Mouse (Mus musculus) bone marrow macrophage, adult 2 months (primary cell): ENCODE results near the gene Gan.

ENCODE experiments used
- CTCF ChIP-seq: IDR thresholded peaks from 2 replicates; pipeline ENCODE4 v1.5.1; 2012; ENCODE audit warnings: low read depth, mild to moderate bottlenecking, low read length, moderate library complexity
- POLR2A ChIP-seq: IDR thresholded peaks from 2 replicates; pipeline ENCODE4 v1.6.1; 2012; ENCODE audit warnings: mild to moderate bottlenecking, low read depth, low read length, borderline replicate concordance

DNA sequence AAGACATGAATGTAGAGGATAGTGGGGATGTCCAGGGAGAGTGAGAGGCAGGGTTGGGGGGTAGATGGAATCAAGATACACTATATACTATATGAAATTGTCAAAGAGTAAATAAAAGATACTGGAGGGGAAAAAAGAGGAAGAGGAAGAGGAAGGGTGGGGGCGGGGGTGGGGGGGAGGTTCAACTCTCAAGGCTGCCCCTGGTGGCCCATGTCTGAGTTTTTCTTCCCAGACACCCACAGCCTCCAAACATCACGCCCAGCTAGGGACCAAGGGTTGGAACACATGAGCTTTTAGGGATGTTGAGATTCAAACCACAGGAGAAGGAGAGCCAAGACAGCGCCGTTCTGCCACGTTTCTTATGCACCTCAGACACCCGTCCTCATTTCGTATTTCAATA, 75.3 kb downstream of the Gan start:
- TF ChIP-seq CTCF (no peak), POLR2A (no peak)
